Mouse (Mus musculus): ENCODE measurements around the gene Ano10.

GRCm38 (mm10) chr9:122293865-122294241 lies 370 bp downstream of the Ano10 start:
- no peak for TF ChIP-seq POLR2A (IDR thresholded peaks at IDR 0.05; ENCODE audit: borderline replicate concordance, control insufficient read depth, low read depth, low read length)
- no peak for TF ChIP-seq CTCF (IDR thresholded peaks at IDR 0.05; ENCODE audit: control insufficient read depth, insufficient read depth, low read length)

Measured in bone marrow, adult 2 months (tissue).